Mouse (Mus musculus) heart, postnatal 0 days (tissue): Measurements from ENCODE around the gene Rabepk. TPM values are rescaled to one million over a fixed set of nuclear protein-coding genes. Genes with fewer than 3 reads are reported as not detected.
"Not testable (repeated sequence)": the region's sequence is repeated elsewhere in the genome, so short reads cannot be mapped to it uniquely, and the experiment has no call there.

Experiments used
- ATAC-seq: fragments of 200-750 bp; cut with Nextera tagmentation; 2 replicates; pipeline ENCODE4 v1.8.0; 2017; ENCODE audit warnings: low read depth, moderate number of reproducible peaks, moderate library complexity; ENCODE audit not compliant: insufficient read depth
- DNase-seq: peaks from one replicate; pipeline ENCODE4 v3.0.0-alpha.2; 2016; ENCODE audit warnings: low spot score
- H3K27ac ChIP-seq: fragments of 300-500 bp; sonication (generic); 2 replicates; pipeline ENCODE4 v1.5.1; 2014; ENCODE audit warnings: low read depth, mild to moderate bottlenecking
- H3K27me3 ChIP-seq: fragments of 300-500 bp; sonication (generic); 2 replicates; pipeline ENCODE4 v1.6.1; 2014; ENCODE audit warnings: low read length, mixed read lengths; ENCODE audit not compliant: control insufficient read depth, insufficient read depth
- H3K36me3 ChIP-seq: fragments of 300-500 bp; sonication (generic); replicated peaks from 2 replicates; pipeline ENCODE4 v1.6.1; 2014; ENCODE audit warnings: low read length, mixed read lengths; ENCODE audit not compliant: control insufficient read depth, insufficient read depth
- H3K4me1 ChIP-seq: fragments of 300-500 bp; sonication (generic); 2 replicates; pipeline ENCODE4 v1.6.1; 2014; ENCODE audit warnings: antibody characterized with exemption; ENCODE audit not compliant: control insufficient read depth, insufficient read depth
- H3K4me2 ChIP-seq: fragments of 300-500 bp; sonication (generic); 2 replicates; pipeline ENCODE4 v1.6.1; 2014; ENCODE audit warnings: low read depth, mild to moderate bottlenecking, low read length, moderate library complexity
- H3K4me3 ChIP-seq: fragments of 300-500 bp; sonication (generic); 2 replicates; pipeline ENCODE4 v1.5.1; 2014; ENCODE audit warnings: low read depth, low read length
- H3K9ac ChIP-seq: fragments of 300-500 bp; sonication (generic); replicated peaks from 2 replicates; pipeline ENCODE4 v1.6.1; 2014; ENCODE audit warnings: low read depth, low read length, mixed read lengths
- H3K9me3 ChIP-seq: fragments of 300-500 bp; sonication (generic); replicated peaks from 2 replicates; pipeline ENCODE4 v1.6.1; 2016; ENCODE audit warnings: low read length; ENCODE audit not compliant: control insufficient read depth
- CTCF ChIP-seq: IDR thresholded peaks from 2 replicates; pipeline ENCODE4 v1.5.1; 2016; ENCODE audit warnings: antibody characterized with exemption, control low read depth, low read depth
- EP300 ChIP-seq: IDR thresholded peaks from 2 replicates; pipeline ENCODE4 v1.6.1; 2016; ENCODE audit warnings: antibody characterized with exemption, low read depth
- WGBS: fragments of 180-500 bp; shearing (Covaris S2); extraction: QIAGEN DNeasy Blood & Tissue Kit; methylation state at CpG from one replicate; pipeline ENCODE4 v1.1.7; 2014; 5-methylcytosine and 5-hydroxymethylcytosine counted together
- polyA plus RNA-seq: library from polyadenylated mRNA; unstranded; fragments of >200 nt; fragmentation: Nextera tagmentation; extraction: Ambion mirVana; gene quantifications from 2 replicates; pipeline ENCODE4 v1.2.1, GENCODE M21; 2015
- total RNA-seq: library from RNA; depleted of rRNA; stranded (reverse); fragments of >200 nt; gene quantifications from 2 replicates; pipeline ENCODE4 v1.2.3, GENCODE M21; 2014; ENCODE audit warnings: low replicate concordance

The Rabepk gene
- total and polyA plus RNA-seq, 2 experiments from 2014 or later: 22.1 to 31.0 TPM

DNA sequence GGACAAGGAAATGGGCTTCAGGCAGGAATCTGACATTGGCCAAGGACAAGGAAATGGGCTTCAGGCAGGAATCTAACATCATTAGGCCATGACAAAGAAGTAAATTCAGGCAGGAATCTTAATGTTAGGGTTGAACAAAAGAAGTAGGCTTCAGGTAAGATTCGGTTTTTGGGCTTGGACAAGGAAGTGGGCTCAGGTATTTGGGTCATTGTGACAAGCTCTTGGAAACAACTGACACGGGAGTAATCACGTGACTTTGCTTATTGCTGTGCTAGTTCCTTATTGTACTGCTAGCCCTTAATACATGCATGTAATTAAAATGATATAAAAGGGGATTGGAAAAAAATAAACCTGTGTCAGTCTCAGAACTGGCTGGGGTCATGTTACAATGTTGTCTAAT is 36.0 kb upstream of the Rabepk start:
- Histone ChIP-seq H3K4me3 (no peak overlapping the region), H3K36me3 (no peaks in the 10 kb centered on the region), H3K4me2 (no peak overlapping the region), H3K27ac (no peak overlapping the region), H3K27me3 (no peaks in the 10 kb centered on the region), H3K9me3 (no peaks in the 10 kb centered on the region), H3K9ac (no peak overlapping the region), H3K4me1 (no peaks in the 10 kb centered on the region)
- TF ChIP-seq EP300 (no peak), CTCF (no peak)
- DNase-seq (no peak), ATAC-seq (no peak)
- WGBS: 67% methylated on average over 3 of the region's 3 CpGs

DNA sequence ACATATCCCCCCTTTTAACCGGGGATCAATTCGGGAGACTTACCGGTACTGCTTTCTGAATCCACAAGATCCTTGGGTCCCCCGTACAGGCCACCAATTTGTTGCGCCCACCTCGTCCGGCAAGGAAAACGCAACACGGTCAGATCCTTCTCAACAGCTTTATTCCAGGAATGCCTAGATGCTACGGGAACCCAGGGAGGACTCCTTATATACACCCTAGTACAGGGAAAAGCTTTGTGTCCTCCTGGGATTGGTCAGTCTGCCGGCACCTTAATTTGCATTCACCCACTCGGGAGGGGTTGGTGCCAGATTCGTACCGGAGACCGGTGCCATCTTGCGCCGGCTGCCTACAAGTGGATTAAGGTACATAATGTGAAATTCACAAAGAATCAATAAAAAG is 33.9 kb upstream of the Rabepk start:
- TF ChIP-seq EP300 (no peak), CTCF (no peak)
- no peak overlapping the region for H3K9ac ChIP-seq
- H3K4me2 ChIP-seq: no peak overlapping the region
- no peaks in the 10 kb centered on the region for H3K9me3 ChIP-seq
- no peak for ATAC-seq
- H3K27me3 ChIP-seq: no peaks in the 10 kb centered on the region
- H3K4me1 ChIP-seq: no peaks in the 10 kb centered on the region
- no peak overlapping the region for H3K4me3 ChIP-seq
- DNase-seq: no peak
- 85% methylated on average over 17 of the region's 17 CpGs for WGBS
- H3K36me3 ChIP-seq: no peaks in the 10 kb centered on the region
- H3K27ac ChIP-seq: no peak overlapping the region

DNA sequence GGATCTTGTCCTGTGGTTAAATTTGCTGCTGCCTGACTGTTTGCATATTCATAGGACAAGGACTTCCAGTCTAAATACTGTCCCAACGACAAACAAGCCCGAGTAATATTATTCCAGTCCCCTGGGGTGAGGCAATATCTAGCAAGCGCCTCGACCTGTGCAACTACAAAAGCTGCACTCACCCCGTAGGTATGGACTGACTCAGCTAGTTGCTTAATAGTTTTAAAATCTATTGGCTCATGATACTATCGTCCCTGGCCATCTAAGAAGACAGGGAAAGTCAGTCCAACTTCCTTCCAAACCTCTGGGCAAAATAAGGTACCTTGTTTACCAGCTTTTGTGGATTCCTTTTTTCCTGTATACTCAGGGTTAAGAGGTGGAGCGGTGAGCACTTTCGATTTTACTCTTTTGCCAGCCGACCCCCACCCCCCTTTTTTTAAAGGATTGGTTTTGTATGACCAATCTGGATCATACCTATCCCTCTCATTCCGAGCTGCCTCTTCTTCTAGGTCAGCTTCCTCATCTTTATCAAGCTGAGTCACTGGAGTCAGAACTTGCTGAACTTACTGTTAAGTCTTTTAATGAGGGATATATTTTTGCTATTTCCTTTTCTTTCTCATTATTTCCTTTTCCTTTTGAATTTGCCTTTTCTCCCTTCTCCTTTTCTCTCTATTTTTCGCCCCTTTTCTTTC is 33.2 kb upstream of the Rabepk start, which contains the start of gene Gm34653:
TSS of gene Gm34653 (plus strand) at position 242 of the 692 bp plus-strand sequence.
- H3K4me2 ChIP-seq, H3K9ac ChIP-seq, H3K9me3 ChIP-seq, ATAC-seq, H3K27ac ChIP-seq, H3K36me3 ChIP-seq, H3K27me3 ChIP-seq, DNase-seq, H3K4me3 ChIP-seq, H3K4me1 ChIP-seq: not testable (repeated sequence)
- WGBS: 61% methylated on average over 11 of the region's 11 CpGs

DNA sequence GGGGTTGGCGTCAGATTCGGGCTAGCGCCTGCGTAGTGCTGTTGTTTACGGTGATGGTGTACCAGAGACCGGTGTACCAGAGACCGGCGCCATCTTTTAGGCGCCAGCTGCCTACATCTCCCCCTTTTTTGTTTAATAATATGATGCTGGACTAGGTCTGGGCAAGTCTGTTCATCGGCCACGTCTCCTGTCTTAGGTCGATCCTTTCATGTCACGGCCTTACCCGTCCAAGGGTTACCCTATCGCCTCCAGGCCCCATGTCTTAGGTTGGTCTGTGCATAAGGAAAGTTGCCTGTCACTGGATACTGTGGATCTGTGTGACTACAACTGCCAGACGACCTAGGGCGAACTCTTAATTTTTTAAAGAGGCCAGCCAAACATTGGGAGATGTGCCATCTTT is 30.4 kb upstream of the Rabepk start:
- DNase-seq, H3K27ac ChIP-seq, ATAC-seq, H3K4me3 ChIP-seq, H3K9ac ChIP-seq, H3K36me3 ChIP-seq, H3K9me3 ChIP-seq, H3K27me3 ChIP-seq, H3K4me2 ChIP-seq: not testable (repeated sequence)
- 94% methylated on average over 17 of the region's 17 CpGs for WGBS
- peaks cover 11% of the 10 kb centered on the region for H3K4me1 ChIP-seq

DNA sequence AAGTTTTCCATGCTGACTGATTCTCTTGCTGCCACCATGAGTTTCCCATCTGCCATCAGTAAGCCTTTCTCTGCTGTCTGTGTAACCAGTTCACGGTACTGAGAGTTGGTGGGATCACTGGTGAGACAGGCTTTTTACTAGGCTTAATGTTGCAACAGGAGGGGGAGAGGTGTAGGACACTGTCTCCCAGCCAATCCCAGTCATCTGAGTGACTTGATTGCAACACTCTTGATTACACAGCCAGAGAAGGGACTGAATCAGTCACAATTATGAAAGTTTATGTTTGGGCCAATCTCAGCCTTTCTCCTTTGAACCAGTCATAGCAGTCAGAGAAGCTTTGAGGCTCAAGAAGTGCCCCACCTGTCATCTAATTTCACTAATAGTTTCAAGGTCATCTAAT is 28.3 kb upstream of the Rabepk start:
- no peak overlapping the region for H3K4me3 ChIP-seq
- WGBS: 85% methylated on average over 1 of the region's 1 CpGs
- H3K4me2 ChIP-seq: no peak overlapping the region
- no peaks in the 10 kb centered on the region for H3K36me3 ChIP-seq
- no peak overlapping the region for H3K9ac ChIP-seq
- H3K27ac ChIP-seq: no peak overlapping the region
- peaks cover 12% of the 10 kb centered on the region for H3K4me1 ChIP-seq
- H3K9me3 ChIP-seq: no peaks in the 10 kb centered on the region
- no peak for TF ChIP-seq CTCF
- TF ChIP-seq EP300: no peak
- DNase-seq (no peak), ATAC-seq (no peak)
- no peaks in the 10 kb centered on the region for H3K27me3 ChIP-seq

DNA sequence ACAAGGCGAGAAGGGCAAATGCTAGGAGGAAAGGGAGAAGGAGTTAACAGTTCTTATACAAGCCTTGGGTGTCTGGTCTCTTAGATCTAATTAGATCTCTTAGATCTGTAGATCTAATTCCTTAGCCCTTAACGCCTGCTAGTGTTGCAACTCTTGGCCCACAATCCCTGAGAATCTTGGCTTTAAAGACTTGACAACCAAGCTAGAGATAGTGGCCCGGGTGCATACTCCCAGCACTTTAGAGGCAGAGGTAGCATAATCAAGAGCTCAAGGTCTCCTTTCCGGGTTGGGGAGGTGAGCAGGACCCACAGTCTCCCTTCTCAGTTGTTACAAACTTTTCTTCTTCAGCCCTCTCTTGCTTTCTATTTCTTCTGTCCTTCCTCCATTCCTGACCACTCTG is 27.9 kb upstream of the Rabepk start:
- peaks cover 12% of the 10 kb centered on the region for H3K4me1 ChIP-seq
- no peak overlapping the region for H3K27ac ChIP-seq
- H3K36me3 ChIP-seq: peaks cover 1% of the 10 kb centered on the region
- no peaks in the 10 kb centered on the region for H3K27me3 ChIP-seq
- no peak overlapping the region for H3K9ac ChIP-seq
- H3K4me3 ChIP-seq: no peak overlapping the region
- no peak for ATAC-seq
- WGBS: 76% methylated on average over 4 of the region's 4 CpGs
- no peak overlapping the region for H3K4me2 ChIP-seq
- H3K9me3 ChIP-seq: no peaks in the 10 kb centered on the region
- TF ChIP-seq EP300: no peak
- TF ChIP-seq CTCF: no peak
- no peak for DNase-seq
